Mouse (Mus musculus) c-Kit-positive CD71-positive TER-119-negative erythroid progenitor cells, embryonic 14.5 days (primary cell): ENCODE results near the gene Prph2.

Experiments
- DNase-seq: peaks from one replicate; pipeline ENCODE4 v3.0.0-alpha.2; 2013; ENCODE audit warnings: low read depth

The Prph2 gene

GRCm38 (mm10) chr17:46963186-46963585 lies 52.9 kb downstream of the Prph2 start:
- DNase-seq: no peak

- no peak for DNase-seq
Measured at GRCm38 (mm10) chr17:46966892-46967291, 56.6 kb downstream of the Prph2 start.

- no peak for DNase-seq
Measured at GRCm38 (mm10) chr17:46972603-46973002, 62.3 kb downstream of the Prph2 start.
